Mouse (Mus musculus) cortical plate, adult 2 months (tissue): ENCODE results near the gene Fam69b. TPM values are rescaled to one million over a fixed set of nuclear protein-coding genes. Genes with fewer than 3 reads are reported as not detected.

Source experiments
- H3K27ac ChIP-seq: fragments of 200-500 bp; 2 replicates; pipeline ENCODE4 v1.5.1; 2012; ENCODE audit warnings: low read length, control low read depth, inconsistent platforms; ENCODE audit not compliant: insufficient read depth
- H3K4me1 ChIP-seq: fragments of 200-500 bp; 2 replicates; pipeline ENCODE4 v1.6.1; 2011; ENCODE audit warnings: low read length; ENCODE audit not compliant: control insufficient read depth, insufficient read depth
- H3K4me3 ChIP-seq: fragments of 200-500 bp; 2 replicates; pipeline ENCODE4 v1.5.1; 2011; ENCODE audit warnings: mild to moderate bottlenecking, low read length, control low read depth; ENCODE audit not compliant: insufficient read depth
- CTCF ChIP-seq: fragments of 200-500 bp; IDR thresholded peaks from 2 replicates; pipeline ENCODE4 v1.5.1; 2011; ENCODE audit warnings: mild to moderate bottlenecking, control low read depth, low read length; ENCODE audit not compliant: insufficient read depth; ENCODE audit errors: extremely low read depth
- POLR2A ChIP-seq: fragments of 200-500 bp; IDR thresholded peaks from 2 replicates; pipeline ENCODE4 v1.6.1; 2011; ENCODE audit warnings: mild to moderate bottlenecking, low read length, control low read depth; ENCODE audit not compliant: insufficient read depth; ENCODE audit errors: extremely low read depth
- polyA plus RNA-seq: library from polyadenylated mRNA; depleted of rRNA; stranded (reverse); fragments of >200 nt; gene quantifications from 2 replicates; pipeline ENCODE4 v1.2.3, GENCODE M21; 2012

The Fam69b gene
- polyA plus RNA-seq, 1 experiment: 88.8 TPM

- H3K4me1 ChIP-seq: no peaks in the 10 kb centered on the region
Observed at GRCm38 (mm10) chr2:26595725-26596435, 32.4 kb upstream of the Fam69b start.

GRCm38 (mm10) chr2:26596898-26597297, 31.4 kb upstream of the Fam69b start:
- no peak for TF ChIP-seq POLR2A
- no peak for TF ChIP-seq CTCF
- Histone ChIP-seq H3K27ac (no peak overlapping the region), H3K4me1 (no peaks in the 10 kb centered on the region), H3K4me3 (no peak overlapping the region)

More at GRCm38 (mm10) chr2:26595725-26596435, 32.4 kb upstream of the Fam69b start:
- H3K27ac ChIP-seq: no peak overlapping the region
- H3K4me3 ChIP-seq: no peak overlapping the region
- TF ChIP-seq POLR2A: no peak
- no peak for TF ChIP-seq CTCF

- no peak for TF ChIP-seq POLR2A
- TF ChIP-seq CTCF: no peak
- Histone ChIP-seq H3K27ac (no peak overlapping the region), H3K4me3 (no peak overlapping the region), H3K4me1 (no peaks in the 10 kb centered on the region)
Observed at GRCm38 (mm10) chr2:26597810-26598209, 30.4 kb upstream of the Fam69b start.

- H3K4me1 ChIP-seq: no peaks in the 10 kb centered on the region
- H3K27ac ChIP-seq: no peak overlapping the region
- TF ChIP-seq CTCF (no peak), POLR2A (no peak)
- H3K4me3 ChIP-seq: no peak overlapping the region
Observed at GRCm38 (mm10) chr2:26598462-26598861, 29.8 kb upstream of the Fam69b start.

- no peaks in the 10 kb centered on the region for H3K4me1 ChIP-seq
- H3K27ac ChIP-seq: no peak overlapping the region
- TF ChIP-seq CTCF: no peak
- no peak for TF ChIP-seq POLR2A
- no peak overlapping the region for H3K4me3 ChIP-seq
Observed at GRCm38 (mm10) chr2:26599965-26600364, 28.3 kb upstream of the Fam69b start.

GRCm38 (mm10) chr2:26600664-26601063, 27.6 kb upstream of the Fam69b start:
- Histone ChIP-seq H3K27ac (no peak overlapping the region), H3K4me1 (no peaks in the 10 kb centered on the region), H3K4me3 (no peak overlapping the region)
- TF ChIP-seq POLR2A (no peak), CTCF (no peak)

GRCm38 (mm10) chr2:26601595-26601994, 26.7 kb upstream of the Fam69b start:
- H3K4me1 ChIP-seq: no peaks in the 10 kb centered on the region
- no peak for TF ChIP-seq POLR2A
- no peak for TF ChIP-seq CTCF
- no peak overlapping the region for H3K4me3 ChIP-seq
- H3K27ac ChIP-seq: no peak overlapping the region

GRCm38 (mm10) chr2:26602631-26603030, 25.6 kb upstream of the Fam69b start:
- Histone ChIP-seq H3K27ac (no peak overlapping the region), H3K4me3 (no peak overlapping the region), H3K4me1 (no peaks in the 10 kb centered on the region)
- TF ChIP-seq CTCF (no peak), POLR2A (no peak)

GRCm38 (mm10) chr2:26603159-26603558, 25.1 kb upstream of the Fam69b start:
- Histone ChIP-seq H3K4me1 (no peaks in the 10 kb centered on the region), H3K4me3 (peak overlapping the region; percentile 31), H3K27ac (no peak overlapping the region)
- TF ChIP-seq CTCF (no peak), POLR2A (no peak)

GRCm38 (mm10) chr2:26603720-26604671, 24.3 kb upstream of the Fam69b start, which contains the start of gene Agpat2:
Agpat2 (minus strand) TSS chr2:26604417.
- no peaks in the 10 kb centered on the region for H3K4me1 ChIP-seq
- TF ChIP-seq CTCF: no peak
- TF ChIP-seq POLR2A: no peak
- H3K27ac ChIP-seq: no peak within 1 kb of the TSS
- peak within 1 kb of the TSS; percentile 31 for H3K4me3 ChIP-seq
